Mouse (Mus musculus): ENCODE results near the gene Vars2.

Vars2 gene

DNA sequence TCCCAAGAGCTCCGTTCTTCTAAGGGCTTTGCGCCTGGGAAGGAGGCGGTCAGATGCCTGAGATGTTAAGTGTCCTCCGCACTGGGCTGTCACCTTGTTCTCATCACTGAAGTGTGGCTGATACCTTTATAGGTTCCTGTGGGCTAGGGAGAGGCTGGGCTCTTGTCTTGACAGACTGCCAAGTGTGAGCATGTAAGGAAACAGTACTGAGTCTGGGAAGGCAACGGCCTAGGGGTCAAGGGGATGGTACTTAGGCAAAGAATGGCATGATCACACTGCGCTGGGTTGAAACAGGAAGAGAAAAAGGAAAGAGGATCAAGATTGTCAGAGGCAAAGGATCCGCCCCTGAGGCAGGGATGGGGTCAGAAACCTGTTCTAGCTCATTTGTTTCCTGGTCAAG is 40.9 kb downstream of the Vars2 start, which contains the start of gene Gm9573:
Gene Gm9573 (minus strand): TSS at position 101 of the 400 bp plus-strand sequence.
- no peak for DNase-seq

DNA sequence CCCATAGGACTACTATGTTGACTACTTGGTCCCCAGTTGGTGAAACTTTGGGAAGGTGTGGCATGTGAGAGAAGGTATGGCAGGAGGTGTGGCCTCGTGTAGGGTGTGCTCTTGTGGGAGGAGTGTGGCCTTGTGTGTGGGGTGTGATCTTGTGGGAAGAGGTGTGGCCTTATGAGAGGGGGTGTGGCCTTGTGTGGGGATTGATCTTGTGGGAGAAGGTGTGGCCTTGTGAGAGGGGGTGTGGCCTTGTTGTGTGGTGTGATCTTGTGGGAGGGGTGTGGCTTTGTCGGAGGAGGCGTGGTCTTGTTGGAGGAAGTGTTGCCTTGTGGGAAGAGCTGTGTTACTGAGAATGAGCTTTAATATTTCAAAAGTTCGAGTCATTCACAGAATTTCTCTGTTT is 50.3 kb downstream of the Vars2 start:
- no peak for DNase-seq
